Mouse (Mus musculus): Measurements from ENCODE around the gene Fam227b.

The Fam227b gene

GRCm38 (mm10) chr2:125975808-125976345, 175.9 kb downstream of the Fam227b start:
- DNase-seq, result no peak

- DNase-seq, result no peak
These were observed 176.6 kb downstream of the Fam227b start for GRCm38 (mm10) chr2:125975206-125975605.

- DNase-seq, result no peak
These were observed 178.6 kb downstream of the Fam227b start for GRCm38 (mm10) chr2:125973207-125973606.

- DNase-seq, result no peak
These were observed 183.0 kb downstream of the Fam227b start for GRCm38 (mm10) chr2:125968811-125969210.

- DNase-seq, result no peak
These were observed 203.6 kb downstream of the Fam227b start for GRCm38 (mm10) chr2:125948195-125948594.

GRCm38 (mm10) chr2:125943301-125943700, 208.5 kb downstream of the Fam227b start:
- no peak for DNase-seq

GRCm38 (mm10) chr2:125941111-125941785, 210.6 kb downstream of the Fam227b start:
- DNase-seq, result no peak

- no peak for DNase-seq
These were observed 212.7 kb downstream of the Fam227b start for GRCm38 (mm10) chr2:125938993-125939642.

GRCm38 (mm10) chr2:125936396-125936795, 215.4 kb downstream of the Fam227b start:
- DNase-seq, result peak; percentile 15

- DNase-seq, result no peak
These were observed 217.8 kb downstream of the Fam227b start for GRCm38 (mm10) chr2:125933977-125934376.
